Mouse (Mus musculus) forebrain, embryonic 14.5 days (tissue): ENCODE measurements around the gene Mvd. TPM values are rescaled to one million over a fixed set of nuclear protein-coding genes. Genes with fewer than 3 reads are reported as not detected.

Experiments
- ATAC-seq: fragments of 200-750 bp; cut with Nextera tagmentation; 2 replicates; pipeline ENCODE4 v1.8.0; 2017; ENCODE audit warnings: mild to moderate bottlenecking, moderate library complexity
- DNase-seq: peaks from one replicate; pipeline ENCODE4 v3.0.0-alpha.2; 2015; ENCODE audit warnings: low spot score
- H3K27ac ChIP-seq: fragments of 300-500 bp; sonication (generic); 2 replicates; pipeline ENCODE4 v1.5.1; 2014; ENCODE audit warnings: low read depth, mild to moderate bottlenecking, control low read depth, low read length, moderate library complexity
- H3K27me3 ChIP-seq: fragments of 300-500 bp; sonication (generic); replicated peaks from 2 replicates; pipeline ENCODE4 v1.6.1; 2014; ENCODE audit warnings: low read length, control low read depth, mixed read lengths; ENCODE audit not compliant: control insufficient read depth, insufficient read depth
- H3K36me3 ChIP-seq: fragments of 300-500 bp; sonication (generic); 2 replicates; pipeline ENCODE4 v1.6.1; 2014; ENCODE audit warnings: low read length, control low read depth; ENCODE audit not compliant: control insufficient read depth, insufficient read depth
- H3K4me1 ChIP-seq: fragments of 300-500 bp; sonication (generic); 2 replicates; pipeline ENCODE4 v1.6.1; 2014; ENCODE audit warnings: antibody characterized with exemption, low read length, control low read depth; ENCODE audit not compliant: control insufficient read depth, insufficient read depth
- H3K4me2 ChIP-seq: fragments of 300-500 bp; sonication (generic); 2 replicates; pipeline ENCODE4 v1.6.1; 2014; ENCODE audit warnings: mild to moderate bottlenecking, control low read depth, low read length
- H3K4me3 ChIP-seq: fragments of 300-500 bp; sonication (generic); 2 replicates; pipeline ENCODE4 v1.5.1; 2014; ENCODE audit warnings: low read depth, low read length, control low read depth
- H3K9ac ChIP-seq: fragments of 300-500 bp; sonication (generic); 2 replicates; pipeline ENCODE4 v1.6.1; 2014; ENCODE audit warnings: mild to moderate bottlenecking, low read length, control low read depth, moderate library complexity
- H3K9me3 ChIP-seq: fragments of 300-500 bp; sonication (generic); replicated peaks from 2 replicates; pipeline ENCODE4 v1.6.1; 2016; ENCODE audit warnings: low read length, control low read depth, mixed read lengths; ENCODE audit not compliant: control insufficient read depth
- WGBS: fragments of 180-500 bp; shearing (Covaris S2); extraction: QIAGEN DNeasy Blood & Tissue Kit; methylation state at CpG from one replicate; pipeline ENCODE4 v1.1.7; 2014; 5-methylcytosine and 5-hydroxymethylcytosine counted together
- polyA plus RNA-seq: library from polyadenylated mRNA; unstranded; fragments of >200 nt; fragmentation: Nextera tagmentation; extraction: Ambion mirVana; gene quantifications from 2 replicates; pipeline ENCODE4 v1.2.1, GENCODE M21; 2014

The Mvd gene
- polyA plus RNA-seq, 1 experiment from 2014 or later: 41.8 TPM

DNA sequence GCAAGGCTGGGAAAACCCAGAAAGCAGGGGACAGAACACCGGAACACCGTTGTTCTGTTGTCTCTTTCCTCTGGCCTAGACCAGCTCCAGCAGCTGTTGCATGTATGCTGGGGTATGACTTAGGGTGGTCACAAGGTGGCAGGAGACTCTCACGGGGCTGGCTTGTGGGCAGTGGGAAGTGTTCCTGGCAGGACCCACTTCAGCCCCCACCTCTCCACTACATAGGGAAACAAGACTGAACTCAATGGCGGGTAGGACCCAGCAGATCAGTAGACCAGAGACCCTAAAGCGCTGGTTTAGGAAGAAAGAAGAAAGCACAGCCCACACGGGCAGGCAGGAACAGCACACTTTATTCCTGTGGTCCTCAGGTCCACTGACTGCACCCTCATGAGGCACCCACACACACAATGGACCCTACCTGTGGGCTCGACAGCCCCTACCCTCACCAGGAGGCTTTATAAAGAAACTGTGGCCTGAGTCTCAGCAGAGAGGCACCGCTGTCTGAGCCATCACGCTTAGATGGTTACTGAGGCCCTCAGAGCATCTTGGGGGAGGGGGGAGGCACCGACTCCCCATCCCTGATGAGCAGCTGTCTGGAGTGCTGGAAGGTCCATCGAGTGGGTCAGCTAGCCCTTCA, 9.8 kb downstream of the Mvd start:
- Histone ChIP-seq H3K9ac (no peak overlapping the region), H3K27ac (no peak overlapping the region), H3K9me3 (no peaks in the 10 kb centered on the region), H3K27me3 (no peaks in the 10 kb centered on the region), H3K4me3 (no peak overlapping the region), H3K4me2 (no peak overlapping the region), H3K4me1 (peaks cover 4% of the 10 kb centered on the region; the same call in 1 of the 2 replicates), H3K36me3 (peaks cover 43% of the 10 kb centered on the region)
- ATAC-seq (peak; percentile 32), DNase-seq (no peak)
- 75% methylated on average over 11 of the region's 11 CpGs for WGBS

DNA sequence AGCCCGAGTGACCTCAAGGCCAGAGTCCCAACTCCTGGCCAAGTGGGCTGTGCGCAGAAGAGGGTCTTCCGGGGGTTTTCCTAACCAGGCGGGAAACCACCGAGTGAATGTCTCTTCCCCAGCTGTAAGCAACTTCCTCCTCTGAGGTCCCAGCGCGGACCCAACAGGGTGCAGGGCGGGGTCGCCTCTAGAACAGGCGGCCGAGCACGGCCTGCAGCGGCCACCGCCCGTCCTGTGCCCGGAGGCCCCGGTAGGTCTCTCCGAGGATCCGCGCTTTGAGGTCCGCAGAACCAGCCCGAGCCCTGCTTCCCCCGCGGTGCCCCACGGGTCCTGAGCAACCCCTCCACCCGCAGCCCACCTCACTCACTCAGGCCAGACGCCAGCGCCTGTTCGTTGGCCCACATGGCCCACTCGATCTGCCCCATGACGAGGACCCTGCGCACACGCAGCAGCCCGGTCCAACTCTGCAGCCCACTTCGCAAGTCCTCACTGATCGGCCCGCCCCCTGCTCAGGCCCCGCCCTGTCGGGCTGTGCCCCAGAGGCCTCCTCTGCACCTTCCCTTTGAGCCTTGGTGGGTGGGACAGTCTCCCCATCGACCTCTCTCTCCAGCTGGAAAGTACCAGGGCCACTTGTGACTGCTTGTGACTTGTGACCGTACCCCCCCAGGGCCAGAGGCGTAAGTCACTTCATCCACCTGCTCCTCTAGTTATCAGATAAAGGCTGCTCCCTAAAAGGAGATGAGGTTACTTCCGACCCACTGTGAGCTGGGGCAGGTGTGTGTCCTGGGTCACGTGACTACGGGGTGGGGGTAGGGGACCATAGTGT, 10.6 kb downstream of the Mvd start, which contains the start of gene Cyba:
TSS of gene Cyba (minus strand) at position 488 of the 826 bp plus-strand sequence.
- ATAC-seq (peak; percentile 80), DNase-seq (peak; percentile 46)
- Histone ChIP-seq H3K36me3 (peaks cover 40% of the 10 kb centered on the region), H3K27me3 (no peaks in the 10 kb centered on the region), H3K27ac (no peak within 1 kb of the TSS), H3K4me3 (peak within 1 kb of the TSS; percentile 28), H3K4me1 (peaks cover 4% of the 10 kb centered on the region; the same call in 1 of the 2 replicates), H3K9me3 (no peaks in the 10 kb centered on the region), H3K4me2 (peak within 1 kb of the TSS; percentile 64), H3K9ac (peak within 1 kb of the TSS; percentile 60)
- WGBS: 7% methylated on average over 36 of the region's 45 CpGs

GRCm38 (mm10) chr8:122431694-122432442, 11.4 kb downstream of the Mvd start:
- Histone ChIP-seq H3K4me3 (peak overlapping the region; percentile 28), H3K27ac (no peak overlapping the region), H3K4me1 (peaks cover 4% of the 10 kb centered on the region; the same call in 1 of the 2 replicates), H3K27me3 (no peaks in the 10 kb centered on the region), H3K4me2 (peak overlapping the region; percentile 64), H3K9me3 (no peaks in the 10 kb centered on the region), H3K36me3 (peaks cover 33% of the 10 kb centered on the region), H3K9ac (peak overlapping the region; percentile 60; the same call in 1 of the 2 replicates)
- 35% methylated on average over 17 of the region's 18 CpGs for WGBS
- DNase-seq (no peak), ATAC-seq (no peak)

DNA sequence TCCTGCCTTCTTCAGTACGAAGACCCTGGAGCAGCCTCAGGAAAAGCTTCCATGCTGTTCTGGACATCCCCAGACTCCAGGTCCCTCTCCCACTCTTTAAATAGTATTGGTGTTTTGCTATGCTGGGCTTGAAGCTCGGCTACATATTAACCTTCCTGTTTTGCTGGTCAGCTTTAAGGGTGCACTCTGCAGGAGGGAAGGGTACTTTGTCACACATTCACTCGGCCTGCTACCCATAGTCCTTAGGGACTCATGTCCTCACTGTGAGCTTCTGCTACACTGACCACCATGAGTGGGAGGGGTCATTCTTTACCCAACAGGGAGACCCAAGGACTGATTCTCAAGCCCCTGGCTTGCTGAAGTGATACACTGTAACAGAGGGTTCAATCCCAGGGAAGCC, 12.6 kb downstream of the Mvd start:
- Histone ChIP-seq H3K4me1 (peaks cover 4% of the 10 kb centered on the region; the same call in 1 of the 2 replicates), H3K27ac (no peak overlapping the region), H3K4me2 (no peak overlapping the region), H3K9ac (no peak overlapping the region), H3K27me3 (no peaks in the 10 kb centered on the region), H3K4me3 (no peak overlapping the region), H3K36me3 (peaks cover 21% of the 10 kb centered on the region), H3K9me3 (no peaks in the 10 kb centered on the region)
- WGBS: 87% methylated on average over 3 of the region's 3 CpGs
- ATAC-seq: no peak
- no peak for DNase-seq

- no peak for DNase-seq
- H3K9me3 ChIP-seq: no peaks in the 10 kb centered on the region
- H3K4me1 ChIP-seq: peaks cover 4% of the 10 kb centered on the region; the same call in 1 of the 2 replicates
- H3K27ac ChIP-seq: no peak overlapping the region
- H3K36me3 ChIP-seq: peaks cover 17% of the 10 kb centered on the region
- H3K4me2 ChIP-seq: no peak overlapping the region
- H3K9ac ChIP-seq: no peak overlapping the region
- no peaks in the 10 kb centered on the region for H3K27me3 ChIP-seq
- H3K4me3 ChIP-seq: no peak overlapping the region
- ATAC-seq: no peak
- WGBS: 86% methylated on average over 10 of the region's 10 CpGs
Measured at GRCm38 (mm10) chr8:122430058-122430636, 13.1 kb downstream of the Mvd start.

- Histone ChIP-seq H3K36me3 (no peaks in the 10 kb centered on the region), H3K4me1 (peaks cover 4% of the 10 kb centered on the region; the same call in 1 of the 2 replicates)
Measured at GRCm38 (mm10) chr8:122428163-122428562, 15.1 kb downstream of the Mvd start.

GRCm38 (mm10) chr8:122427607-122428006, 15.6 kb downstream of the Mvd start:
- 93% methylated on average over 7 of the region's 7 CpGs for WGBS
- no peak overlapping the region for H3K27ac ChIP-seq
- H3K9ac ChIP-seq: no peak overlapping the region
- H3K27me3 ChIP-seq: no peaks in the 10 kb centered on the region
- H3K4me1 ChIP-seq: no peaks in the 10 kb centered on the region; the same call in 1 of the 2 replicates
- ATAC-seq: no peak
- H3K4me3 ChIP-seq: no peak overlapping the region
- no peaks in the 10 kb centered on the region for H3K9me3 ChIP-seq
- no peaks in the 10 kb centered on the region for H3K36me3 ChIP-seq
- no peak overlapping the region for H3K4me2 ChIP-seq
- DNase-seq: no peak

More at GRCm38 (mm10) chr8:122428163-122428562, 15.1 kb downstream of the Mvd start:
- DNase-seq (no peak), ATAC-seq (no peak)
- no peak overlapping the region for H3K9ac ChIP-seq
- H3K27ac ChIP-seq: no peak overlapping the region
- no peak overlapping the region for H3K4me3 ChIP-seq
- WGBS: 90% methylated on average over 9 of the region's 9 CpGs
- no peaks in the 10 kb centered on the region for H3K27me3 ChIP-seq
- H3K9me3 ChIP-seq: no peaks in the 10 kb centered on the region
- H3K4me2 ChIP-seq: no peak overlapping the region

DNA sequence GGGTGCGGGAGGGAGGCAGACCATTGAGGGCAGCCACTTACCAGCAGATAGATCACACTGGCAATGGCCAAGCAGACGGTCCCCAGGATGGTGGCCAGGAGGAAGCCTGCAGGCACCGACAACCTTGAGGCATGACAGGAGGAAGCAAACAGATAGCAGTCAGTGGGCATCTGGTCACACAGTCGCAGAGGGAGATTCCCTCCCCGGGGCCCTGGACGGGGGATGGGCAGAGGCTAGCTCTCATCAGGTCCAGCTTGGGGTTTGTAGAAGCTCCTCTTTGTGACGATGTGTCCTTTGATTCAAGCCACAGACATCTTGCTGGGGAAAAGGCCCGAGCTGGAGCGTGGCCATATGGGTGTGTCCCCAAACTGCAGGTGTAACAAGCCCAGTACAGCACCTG, 17.1 kb downstream of the Mvd start:
- no peak overlapping the region for H3K4me2 ChIP-seq
- 79% methylated on average over 9 of the region's 9 CpGs for WGBS
- ATAC-seq: no peak

More for the DNA sequence above, 17.1 kb downstream of the Mvd start:
- no peaks in the 10 kb centered on the region for H3K4me1 ChIP-seq
- no peaks in the 10 kb centered on the region for H3K27me3 ChIP-seq
- no peak overlapping the region for H3K27ac ChIP-seq
- no peak overlapping the region for H3K4me3 ChIP-seq
- H3K36me3 ChIP-seq: no peaks in the 10 kb centered on the region
- no peak overlapping the region for H3K9ac ChIP-seq
- no peaks in the 10 kb centered on the region for H3K9me3 ChIP-seq
- DNase-seq: no peak
